Mouse (Mus musculus): ENCODE measurements around the gene Nxph4. TPM values are rescaled to one million over a fixed set of nuclear protein-coding genes. Genes with fewer than 3 reads are reported as not detected.
A peak's percentile ranks its signal among the peaks of the same experiment; 100 is the strongest.

Gene Nxph4
- polyA plus RNA-seq, 1 experiment from 2014 or later: 2.3 TPM

GRCm38 (mm10) chr10:127530945-127531344 lies 3.4 kb downstream of the Nxph4 start:
- Histone ChIP-seq H3K4me1 (ENCODE audit: insufficient read depth, low read length) (peaks cover 37% of the 10 kb centered on the region), H3K27me3 (ENCODE audit: insufficient read depth, low read length) (peaks cover 100% of the 10 kb centered on the region), H3K9ac (replicated peaks; ENCODE audit: low read length) (no peak overlapping the region), H3K27ac (ENCODE audit: low read length) (no peak overlapping the region), H3K9me3 (ENCODE audit: low read length) (no peaks in the 10 kb centered on the region), H3K4me2 (replicated peaks; ENCODE audit: low read depth, low read length) (peak overlapping the region; percentile 36), H3K36me3 (ENCODE audit: insufficient read depth, low read length) (no peaks in the 10 kb centered on the region), H3K4me3 (ENCODE audit: low read length) (no peak overlapping the region; the same call in 1 of the 2 replicates)
- WGBS: under 1% methylated on average over 20 of the region's 25 CpGs
- ATAC-seq (ENCODE audit: low FRiP score, low TSS enrichment): no peak

GRCm38 (mm10) chr10:127527481-127527880 lies 6.9 kb downstream of the Nxph4 start:
- peaks cover 98% of the 10 kb centered on the region for H3K27me3 ChIP-seq (ENCODE audit: insufficient read depth, low read length)
- no peak overlapping the region for H3K27ac ChIP-seq (ENCODE audit: low read length)
- peaks cover 26% of the 10 kb centered on the region for H3K4me1 ChIP-seq (ENCODE audit: insufficient read depth, low read length)
- H3K9me3 ChIP-seq (ENCODE audit: low read length): no peaks in the 10 kb centered on the region
- H3K4me3 ChIP-seq (ENCODE audit: low read length): no peak overlapping the region
- ATAC-seq (ENCODE audit: low FRiP score, low TSS enrichment): peak; percentile 13; the same call in 1 of the 2 replicates
- no peak overlapping the region for H3K4me2 ChIP-seq (replicated peaks; ENCODE audit: low read depth, low read length)
- H3K9ac ChIP-seq (replicated peaks; ENCODE audit: low read length): no peak overlapping the region
- WGBS: 3% methylated on average over 17 of the region's 17 CpGs
- H3K36me3 ChIP-seq (ENCODE audit: insufficient read depth, low read length): no peaks in the 10 kb centered on the region

- under 1% methylated on average over 26 of the region's 26 CpGs for WGBS
- ATAC-seq (ENCODE audit: low FRiP score, low TSS enrichment): 0 out of 2 replicates have a peak, but pooled peaks have one; percentile 36
- Histone ChIP-seq H3K9me3 (ENCODE audit: low read length) (no peaks in the 10 kb centered on the region), H3K9ac (replicated peaks; ENCODE audit: low read length) (peak overlapping the region; percentile 16; the same call in 1 of the 2 replicates), H3K27me3 (ENCODE audit: insufficient read depth, low read length) (peaks cover 90% of the 10 kb centered on the region), H3K27ac (ENCODE audit: low read length) (no peak overlapping the region), H3K4me2 (replicated peaks; ENCODE audit: low read depth, low read length) (peak overlapping the region; percentile 52), H3K4me1 (ENCODE audit: insufficient read depth, low read length) (peaks cover 30% of the 10 kb centered on the region), H3K36me3 (ENCODE audit: insufficient read depth, low read length) (no peaks in the 10 kb centered on the region), H3K4me3 (ENCODE audit: low read length) (peak overlapping the region; percentile 32)
These were observed 7.7 kb downstream of the Nxph4 start for GRCm38 (mm10) chr10:127526681-127527080.

GRCm38 (mm10) chr10:127526048-127526447 lies 8.3 kb downstream of the Nxph4 start:
- no peak overlapping the region for H3K27ac ChIP-seq (ENCODE audit: low read length)
- no peaks in the 10 kb centered on the region for H3K9me3 ChIP-seq (ENCODE audit: low read length)
- H3K27me3 ChIP-seq (ENCODE audit: insufficient read depth, low read length): peaks cover 83% of the 10 kb centered on the region
- H3K36me3 ChIP-seq (ENCODE audit: insufficient read depth, low read length): no peaks in the 10 kb centered on the region
- peak overlapping the region; percentile 32 for H3K4me3 ChIP-seq (ENCODE audit: low read length)
- peaks cover 31% of the 10 kb centered on the region for H3K4me1 ChIP-seq (ENCODE audit: insufficient read depth, low read length)
- under 1% methylated on average over 26 of the region's 26 CpGs for WGBS
- peak overlapping the region; percentile 16 for H3K9ac ChIP-seq (replicated peaks; ENCODE audit: low read length)
- peak overlapping the region; percentile 52 for H3K4me2 ChIP-seq (replicated peaks; ENCODE audit: low read depth, low read length)
- ATAC-seq (ENCODE audit: low FRiP score, low TSS enrichment): no peak

GRCm38 (mm10) chr10:127524646-127525255 lies 9.6 kb downstream of the Nxph4 start:
- Histone ChIP-seq H3K4me3 (ENCODE audit: low read length) (no peak overlapping the region), H3K4me1 (ENCODE audit: insufficient read depth, low read length) (peaks cover 36% of the 10 kb centered on the region), H3K9me3 (ENCODE audit: low read length) (no peaks in the 10 kb centered on the region), H3K27ac (ENCODE audit: low read length) (no peak overlapping the region), H3K27me3 (ENCODE audit: insufficient read depth, low read length) (peaks cover 70% of the 10 kb centered on the region), H3K9ac (replicated peaks; ENCODE audit: low read length) (no peak overlapping the region), H3K4me2 (replicated peaks; ENCODE audit: low read depth, low read length) (no peak overlapping the region), H3K36me3 (ENCODE audit: insufficient read depth, low read length) (peaks cover 5% of the 10 kb centered on the region)
- ATAC-seq (ENCODE audit: low FRiP score, low TSS enrichment): no peak
- 5% methylated on average over 22 of the region's 23 CpGs for WGBS

GRCm38 (mm10) chr10:127522088-127522581 lies 12.2 kb downstream of the Nxph4 start, which contains the start of gene Shmt2:
TSS of gene Shmt2 (minus strand) at chr10:127522444.
- Histone ChIP-seq H3K36me3 (ENCODE audit: insufficient read depth, low read length) (peaks cover 22% of the 10 kb centered on the region), H3K9me3 (ENCODE audit: low read length) (no peaks in the 10 kb centered on the region), H3K4me1 (ENCODE audit: insufficient read depth, low read length) (peaks cover 38% of the 10 kb centered on the region), H3K4me2 (replicated peaks; ENCODE audit: low read depth, low read length) (peak within 1 kb of the TSS; percentile 77), H3K27ac (ENCODE audit: low read length) (peak within 1 kb of the TSS; percentile 1; the same call in 1 of the 2 replicates), H3K4me3 (ENCODE audit: low read length) (peak within 1 kb of the TSS; percentile 58), H3K9ac (replicated peaks; ENCODE audit: low read length) (peak within 1 kb of the TSS; percentile 67), H3K27me3 (ENCODE audit: insufficient read depth, low read length) (peaks cover 48% of the 10 kb centered on the region)
- WGBS: under 1% methylated on average over 21 of the region's 21 CpGs
- peak; percentile 52 for ATAC-seq (ENCODE audit: low FRiP score, low TSS enrichment)

GRCm38 (mm10) chr10:127521611-127522080 lies 12.7 kb downstream of the Nxph4 start:
- ATAC-seq (ENCODE audit: low FRiP score, low TSS enrichment): no peak
- Histone ChIP-seq H3K4me2 (replicated peaks; ENCODE audit: low read depth, low read length) (peak overlapping the region; percentile 77), H3K9me3 (ENCODE audit: low read length) (no peaks in the 10 kb centered on the region), H3K36me3 (ENCODE audit: insufficient read depth, low read length) (peaks cover 22% of the 10 kb centered on the region), H3K9ac (replicated peaks; ENCODE audit: low read length) (peak overlapping the region; percentile 67), H3K4me3 (ENCODE audit: low read length) (peak overlapping the region; percentile 58), H3K4me1 (ENCODE audit: insufficient read depth, low read length) (peaks cover 41% of the 10 kb centered on the region), H3K27me3 (ENCODE audit: insufficient read depth, low read length) (peaks cover 46% of the 10 kb centered on the region), H3K27ac (ENCODE audit: low read length) (0 out of 2 replicates have a peak overlapping the region, but pooled peaks have one; percentile 1)
- WGBS: 7% methylated on average over 12 of the region's 12 CpGs

- Histone ChIP-seq H3K4me2 (replicated peaks; ENCODE audit: low read depth, low read length) (peak overlapping the region; percentile 77), H3K27ac (ENCODE audit: low read length) (peak overlapping the region; percentile 1; the same call in 1 of the 2 replicates)
- peak; percentile 18; the same call in 1 of the 2 replicates for ATAC-seq (ENCODE audit: low FRiP score, low TSS enrichment)
These were observed 13.5 kb downstream of the Nxph4 start for GRCm38 (mm10) chr10:127520714-127521357.

GRCm38 (mm10) chr10:127519903-127520713 lies 14.3 kb downstream of the Nxph4 start:
- 0 out of 2 replicates have a peak overlapping the region, but pooled peaks have one; percentile 22 for H3K4me3 ChIP-seq (ENCODE audit: low read length)
- H3K27me3 ChIP-seq (ENCODE audit: insufficient read depth, low read length): peaks cover 42% of the 10 kb centered on the region
- no peak overlapping the region for H3K27ac ChIP-seq (ENCODE audit: low read length)
- H3K4me2 ChIP-seq (replicated peaks; ENCODE audit: low read depth, low read length): peak overlapping the region; percentile 77
- no peaks in the 10 kb centered on the region for H3K9me3 ChIP-seq (ENCODE audit: low read length)
- WGBS: 88% methylated on average over 37 of the region's 37 CpGs
- peaks cover 22% of the 10 kb centered on the region for H3K36me3 ChIP-seq (ENCODE audit: insufficient read depth, low read length)
- no peak for ATAC-seq (ENCODE audit: low FRiP score, low TSS enrichment)
- peak overlapping the region; percentile 67; the same call in 1 of the 2 replicates for H3K9ac ChIP-seq (replicated peaks; ENCODE audit: low read length)
- peaks cover 45% of the 10 kb centered on the region for H3K4me1 ChIP-seq (ENCODE audit: insufficient read depth, low read length)

More at GRCm38 (mm10) chr10:127520714-127521357, 13.5 kb downstream of the Nxph4 start:
- Histone ChIP-seq H3K4me1 (ENCODE audit: insufficient read depth, low read length) (peaks cover 41% of the 10 kb centered on the region), H3K9me3 (ENCODE audit: low read length) (no peaks in the 10 kb centered on the region), H3K4me3 (ENCODE audit: low read length) (peak overlapping the region; percentile 58), H3K9ac (replicated peaks; ENCODE audit: low read length) (peak overlapping the region; percentile 67; the same call in 1 of the 2 replicates), H3K36me3 (ENCODE audit: insufficient read depth, low read length) (peaks cover 22% of the 10 kb centered on the region), H3K27me3 (ENCODE audit: insufficient read depth, low read length) (peaks cover 42% of the 10 kb centered on the region)
- 48% methylated on average over 20 of the region's 20 CpGs for WGBS

Data from kidney, embryonic 16.5 days (tissue).